Mouse (Mus musculus) layer of hippocampus, postnatal 25 days (tissue): ENCODE data around the gene Hist1h3d. TPM values are rescaled to one million over a fixed set of nuclear protein-coding genes. Genes with fewer than 3 reads are reported as not detected.
"Not testable (repeated sequence)": the region's sequence is repeated elsewhere in the genome, so short reads cannot be mapped to it uniquely, and the experiment has no call there.

ENCODE experiments used
- DNase-seq, 2 experiments: peaks; one replicate each; pipeline ENCODE4 v3.0.0; 2022; ENCODE audit warnings: mixed read lengths in 2 of 2, low spot score in 1 of 2; ENCODE audit errors: extremely low spot score in 1 of 2
- total RNA-seq, 2 experiments: library from RNA; stranded (reverse); gene quantifications; 2 replicates each; pipeline ENCODE4 v1.2.3; 2021

The Hist1h3d gene
- total RNA-seq, result 10 to 100 TPM; 10.0 to 14.4 TPM

- DNase-seq, result peak in 1 of 2 experiments; percentile 27
Measured at GRCm38 (mm10) chr13:23575271-23575851, at the start of gene Hist1h3d. Gene Hist1h3d (plus strand): TSS chr13:23575763.

GRCm38 (mm10) chr13:23525901-23526300 lies 49.7 kb upstream of the Hist1h3d start:
- DNase-seq, result no peak

GRCm38 (mm10) chr13:23526312-23526711 lies 49.3 kb upstream of the Hist1h3d start:
- DNase-seq, result peak; percentile 93 to 99

GRCm38 (mm10) chr13:23529005-23529404 lies 46.6 kb upstream of the Hist1h3d start:
- DNase-seq, result no peak

GRCm38 (mm10) chr13:23529480-23530165 lies 45.9 kb upstream of the Hist1h3d start:
- no peak for DNase-seq

- peak; percentile 56 to 67 for DNase-seq
Measured at GRCm38 (mm10) chr13:23530181-23530900, 45.2 kb upstream of the Hist1h3d start.

- DNase-seq, result peak; percentile 84 to 94
Measured at GRCm38 (mm10) chr13:23530901-23531875, 44.4 kb upstream of the Hist1h3d start, which contains the start of gene Hist1h4h. Gene Hist1h4h (plus strand): TSS chr13:23531050.

- no peak for DNase-seq
Measured at GRCm38 (mm10) chr13:23532262-23533075, 43.1 kb upstream of the Hist1h3d start.

GRCm38 (mm10) chr13:23533560-23534367 lies 41.8 kb upstream of the Hist1h3d start, which contains the start of gene Hist1h2af:
Gene Hist1h2af (plus strand): TSS chr13:23533906.
- not testable (repeated sequence) for DNase-seq

GRCm38 (mm10) chr13:23534368-23535131 lies 41.0 kb upstream of the Hist1h3d start:
- no peak for DNase-seq

GRCm38 (mm10) chr13:23535137-23536075 lies 40.2 kb upstream of the Hist1h3d start, which contains the start of gene Hist1h3g:
Gene Hist1h3g (plus strand): TSS chr13:23535422.
- peak; percentile 64 to 85 for DNase-seq

GRCm38 (mm10) chr13:23536076-23536822 lies 39.3 kb upstream of the Hist1h3d start:
- DNase-seq, result no peak

GRCm38 (mm10) chr13:23537006-23537710 lies 38.4 kb upstream of the Hist1h3d start:
- DNase-seq, result no peak

- no peak for DNase-seq
Measured at GRCm38 (mm10) chr13:23538249-23538648, 37.3 kb upstream of the Hist1h3d start.

- DNase-seq, result not testable (repeated sequence)
Measured at GRCm38 (mm10) chr13:23539821-23540220, 35.7 kb upstream of the Hist1h3d start.
